Mouse (Mus musculus) spleen, postnatal 4 days (tissue): Measurements from ENCODE around the gene Mga.

Experiments used
- DNase-seq, 2 experiments: peaks; one replicate each; pipeline ENCODE4 v3.0.0; 2022; ENCODE audit warnings: low spot score in 2 of 2

Mga gene

DNA sequence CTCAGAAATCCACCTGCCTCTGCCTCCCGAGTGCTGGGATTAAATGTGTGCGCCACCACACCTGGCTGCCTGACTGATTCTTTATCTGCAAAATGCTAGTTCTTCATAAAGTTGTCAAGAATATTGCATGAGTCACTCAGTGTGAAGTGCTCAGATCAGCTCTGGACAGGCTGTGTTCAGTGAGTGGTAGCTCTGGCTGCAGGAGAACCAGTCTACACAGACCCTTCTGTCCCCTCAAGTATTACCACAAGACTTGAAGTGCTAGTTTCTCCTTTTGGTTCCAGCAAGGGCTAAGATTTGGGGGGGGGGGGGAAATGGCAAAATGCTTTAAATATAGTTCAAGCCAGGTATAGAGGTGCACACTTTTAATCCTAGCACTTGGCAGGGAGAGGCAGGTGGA, 90.4 kb downstream of the Mga start:
- no peak for DNase-seq

DNA sequence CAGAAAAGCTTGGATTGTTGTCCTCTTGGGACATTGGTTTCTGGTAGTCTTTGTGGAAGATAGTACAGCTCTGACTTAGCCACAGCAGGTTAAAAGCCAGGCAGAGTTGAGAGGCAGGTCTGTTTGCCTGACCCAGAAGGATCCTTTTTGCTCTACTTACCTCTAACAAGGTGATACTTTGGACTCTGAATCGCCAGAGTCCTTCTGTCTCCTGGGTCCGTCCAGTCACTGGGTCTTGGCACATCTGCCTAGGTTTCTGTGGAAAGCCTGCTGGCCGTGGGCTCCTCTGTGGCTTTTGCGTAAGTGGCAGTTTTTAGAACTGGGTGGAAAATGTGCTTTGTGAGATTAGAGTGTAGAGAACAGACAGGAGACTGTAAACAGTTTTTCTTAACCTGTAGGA, 91.9 kb downstream of the Mga start:
- DNase-seq: no peak

DNA sequence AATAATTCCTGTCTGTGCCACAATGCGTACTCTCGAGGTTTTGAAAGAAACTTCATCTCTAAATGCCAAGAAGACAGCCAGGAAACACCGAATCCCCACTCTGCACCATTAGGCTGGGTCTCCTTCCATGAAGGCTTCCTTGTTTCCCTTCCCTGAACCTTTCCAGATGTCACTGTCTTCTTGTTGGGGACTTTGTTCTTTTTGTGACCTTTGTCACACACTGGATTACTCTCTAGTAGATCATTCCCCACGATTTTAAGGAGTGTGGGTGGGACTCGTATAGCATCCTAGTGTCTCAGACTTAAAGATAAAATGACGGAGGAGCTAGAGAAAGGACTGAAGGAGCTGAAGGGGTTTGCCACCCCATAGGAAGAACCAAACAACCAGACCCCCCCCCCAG, 93.9 kb downstream of the Mga start:
- DNase-seq: no peak

DNA sequence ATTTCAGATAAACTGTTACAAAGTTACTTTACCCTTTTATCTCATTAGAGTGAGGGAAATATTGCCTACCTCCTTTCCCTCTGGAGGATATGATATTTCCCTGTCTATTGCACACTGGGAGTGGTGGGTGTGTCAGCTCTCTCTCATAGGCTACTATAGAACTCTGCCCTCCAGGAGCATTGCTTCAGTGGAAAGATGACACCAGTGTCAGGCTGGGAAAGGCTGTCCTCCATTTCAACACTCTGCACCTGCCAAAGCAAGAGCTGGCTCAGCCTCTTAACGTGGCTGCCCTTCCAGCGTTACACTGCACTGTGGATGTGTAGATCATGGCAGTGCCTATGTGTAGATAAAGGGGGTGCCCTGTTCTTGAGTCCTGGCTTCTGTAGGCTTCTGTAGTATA, 95.3 kb downstream of the Mga start:
- no peak for DNase-seq

DNA sequence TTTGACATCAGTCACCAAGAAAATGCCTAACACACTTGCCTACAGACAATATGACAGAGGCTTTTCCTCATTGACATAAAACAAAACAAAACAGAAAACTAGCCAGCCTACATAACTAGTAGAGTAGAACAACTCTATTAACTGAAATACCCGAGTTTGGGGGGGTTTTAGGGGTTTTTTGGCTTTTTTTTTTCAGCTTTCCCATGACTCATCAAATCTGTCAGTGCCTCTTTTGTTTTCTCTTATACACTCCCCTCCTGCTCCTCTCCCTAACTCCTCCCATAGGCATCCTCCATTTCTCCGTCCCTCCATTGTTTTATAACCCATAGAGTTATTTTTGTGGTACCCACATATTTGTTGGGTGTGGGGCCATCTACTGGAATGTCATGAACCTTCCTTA, 96.5 kb downstream of the Mga start:
- no peak for DNase-seq

DNA sequence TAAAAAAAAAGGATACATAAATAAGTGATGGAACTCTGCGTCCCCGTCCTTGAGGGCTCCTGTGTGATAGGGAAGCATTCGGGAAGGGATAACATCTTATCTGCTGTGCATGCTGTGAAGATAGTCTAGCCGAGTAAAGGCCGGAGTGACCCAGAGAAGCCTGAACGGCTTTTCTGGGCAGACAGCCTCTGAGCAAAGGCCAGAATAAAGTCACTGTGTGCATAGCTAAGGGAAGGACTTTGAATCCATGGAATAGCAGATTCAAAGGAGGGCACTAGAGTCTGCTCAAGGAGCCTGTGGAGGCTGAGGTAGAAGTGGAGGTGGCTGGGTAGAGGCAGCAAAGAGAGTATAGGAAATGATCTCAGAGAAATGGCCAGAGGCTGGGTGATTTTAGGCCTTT, 97.8 kb downstream of the Mga start:
- no peak for DNase-seq

DNA sequence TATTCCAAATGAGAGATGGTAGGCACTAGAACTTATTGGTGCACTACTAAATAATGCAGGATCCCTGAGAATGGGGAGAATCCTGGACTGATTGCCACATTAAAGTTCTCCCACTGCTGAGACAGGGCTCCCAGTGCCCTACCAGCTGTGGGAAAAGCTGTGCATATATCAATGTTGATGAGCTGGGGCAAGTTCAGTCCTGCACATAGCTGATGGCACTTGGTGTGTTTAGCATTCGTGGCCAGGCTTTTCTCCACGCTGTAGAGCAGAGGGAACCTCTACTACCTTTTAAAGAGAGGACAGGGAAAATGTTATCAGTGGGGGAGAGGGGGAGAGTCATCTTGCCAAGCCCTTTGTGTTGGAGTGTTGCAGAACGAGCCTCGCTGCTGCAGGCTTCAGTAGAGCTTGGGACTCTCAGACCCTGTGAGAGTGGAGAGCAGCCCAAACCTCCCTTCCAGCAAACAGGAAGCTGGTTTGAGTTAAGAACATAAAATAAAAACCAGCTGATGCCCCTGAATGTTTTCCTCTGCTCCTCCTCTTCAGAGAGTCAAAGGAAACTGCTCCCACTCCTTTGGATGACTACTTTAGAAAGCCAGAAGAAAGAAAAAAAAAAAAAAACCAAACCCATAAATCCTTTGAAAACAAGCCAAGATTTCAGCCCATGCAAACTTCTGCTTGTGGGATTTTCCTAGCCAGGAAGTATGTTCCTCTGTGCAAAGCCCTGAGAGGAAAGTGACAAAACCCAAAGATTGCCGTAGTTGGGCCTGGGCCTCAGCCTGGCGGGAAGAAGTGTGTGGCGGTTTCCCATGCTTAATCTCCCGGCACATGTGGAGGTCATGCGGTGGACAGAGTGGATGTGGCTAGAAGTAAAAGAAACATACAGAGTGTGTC, 98.6 kb downstream of the Mga start:
- no peak for DNase-seq

DNA sequence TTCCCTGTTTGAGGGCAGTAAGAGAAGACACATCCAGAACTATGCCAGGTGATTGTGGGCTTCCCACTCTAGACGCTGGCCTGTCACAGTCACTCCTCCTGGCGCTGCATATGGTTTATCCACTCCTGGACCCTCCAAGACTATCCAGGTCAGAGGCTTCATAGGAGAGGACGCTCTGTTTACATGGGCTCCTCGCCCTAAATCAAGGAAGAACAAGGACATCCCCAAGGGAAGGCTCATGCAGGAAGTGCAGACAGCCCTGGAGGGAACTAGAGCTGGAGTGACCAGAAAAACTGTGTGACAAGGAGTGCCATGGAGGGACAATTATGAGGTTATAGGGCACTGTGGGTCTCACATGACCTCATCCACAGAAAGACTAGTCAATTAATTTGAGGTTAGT, 100.3 kb downstream of the Mga start:
- DNase-seq: no peak

DNA sequence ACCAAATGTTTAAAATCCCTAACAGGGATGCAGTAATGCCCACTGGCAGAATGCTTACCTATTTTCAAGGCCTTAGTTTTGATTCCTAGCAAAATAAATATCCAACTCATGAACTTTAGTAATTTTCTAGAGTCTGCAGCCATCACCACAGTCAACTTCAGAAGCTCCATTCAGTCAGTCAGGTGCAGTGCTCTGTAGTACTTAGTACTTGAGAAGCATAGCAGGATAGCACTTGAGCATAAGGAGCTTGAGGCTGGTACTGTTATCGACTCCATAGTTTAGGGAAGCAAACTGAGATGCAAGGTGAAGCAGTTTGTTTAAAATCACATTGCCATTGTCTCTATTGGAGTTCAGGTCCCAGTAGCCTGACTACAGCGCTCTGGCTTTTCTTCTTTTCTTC, 102.7 kb downstream of the Mga start:
- DNase-seq: no peak

DNA sequence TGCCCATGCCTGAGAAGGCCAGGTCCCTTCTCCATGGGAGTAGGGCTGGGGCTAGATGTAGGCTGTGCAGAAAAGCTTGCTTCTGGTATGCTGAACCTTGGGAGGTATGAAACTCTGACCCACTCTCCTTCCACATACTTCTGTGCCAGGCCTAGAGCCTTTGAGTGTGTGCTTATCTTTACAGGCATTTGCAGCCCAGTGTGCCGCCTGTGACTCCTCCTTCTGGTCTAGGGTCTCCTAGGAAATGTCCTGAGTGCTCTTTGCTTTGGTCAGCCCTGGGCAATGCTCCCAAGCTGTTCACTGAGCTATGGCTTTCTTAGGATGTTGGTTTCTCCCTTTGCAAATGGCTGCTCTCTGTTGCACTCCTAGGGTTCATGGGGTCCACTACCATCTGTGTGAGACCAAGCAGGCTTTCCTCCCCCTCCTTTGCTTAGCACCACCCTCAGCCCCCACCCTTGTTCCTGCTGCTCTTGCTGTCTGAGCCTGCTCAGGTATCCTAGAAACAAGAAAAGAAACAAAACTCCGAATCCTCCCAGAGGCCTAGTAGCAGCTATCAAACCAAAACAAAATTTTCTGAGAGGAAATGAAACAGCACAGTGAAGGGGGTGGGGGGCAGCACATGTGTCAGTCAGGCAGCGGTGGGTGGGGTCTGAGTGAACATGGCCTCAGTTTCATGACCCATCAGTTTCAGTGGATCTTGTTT, 104.0 kb downstream of the Mga start:
- DNase-seq: no peak

DNA sequence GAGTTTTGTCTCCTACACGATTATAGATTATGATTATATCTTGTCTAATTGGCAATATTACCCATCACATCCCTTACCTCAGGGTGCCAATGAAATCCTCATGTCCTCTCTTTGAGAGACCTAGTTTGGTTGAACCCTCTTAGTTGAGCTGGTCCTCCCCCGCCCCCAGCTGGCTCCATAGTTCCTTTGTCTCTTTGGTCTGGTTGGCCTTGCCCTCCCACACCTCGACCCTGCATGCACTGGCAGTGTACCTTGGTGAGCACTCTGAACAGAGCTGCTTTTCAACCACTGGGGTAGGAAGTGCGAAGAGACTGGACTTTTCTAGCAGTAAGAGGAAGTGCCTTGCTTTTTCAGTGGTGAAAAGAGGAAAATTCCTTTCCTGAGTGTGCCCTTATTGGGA, 104.9 kb downstream of the Mga start:
- DNase-seq: no peak

DNA sequence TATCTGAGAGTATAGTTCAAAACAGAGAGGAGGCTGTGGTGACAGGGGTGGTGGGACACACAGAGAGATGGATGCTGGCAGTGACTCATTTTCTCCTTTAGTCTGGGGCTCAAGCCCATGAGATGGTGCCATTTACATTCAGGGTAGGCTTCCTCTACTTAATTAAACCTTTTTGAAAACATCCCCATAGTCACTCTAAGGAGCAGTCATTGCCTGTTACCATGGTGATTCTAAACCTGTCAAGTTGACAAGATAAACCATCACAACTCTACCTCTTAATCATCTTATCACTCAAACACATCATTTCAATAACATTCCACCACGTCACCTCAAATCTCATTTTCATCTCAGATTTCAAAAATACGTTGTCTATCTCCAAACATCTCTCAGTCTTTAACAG, 106.9 kb downstream of the Mga start:
- DNase-seq: no peak

DNA sequence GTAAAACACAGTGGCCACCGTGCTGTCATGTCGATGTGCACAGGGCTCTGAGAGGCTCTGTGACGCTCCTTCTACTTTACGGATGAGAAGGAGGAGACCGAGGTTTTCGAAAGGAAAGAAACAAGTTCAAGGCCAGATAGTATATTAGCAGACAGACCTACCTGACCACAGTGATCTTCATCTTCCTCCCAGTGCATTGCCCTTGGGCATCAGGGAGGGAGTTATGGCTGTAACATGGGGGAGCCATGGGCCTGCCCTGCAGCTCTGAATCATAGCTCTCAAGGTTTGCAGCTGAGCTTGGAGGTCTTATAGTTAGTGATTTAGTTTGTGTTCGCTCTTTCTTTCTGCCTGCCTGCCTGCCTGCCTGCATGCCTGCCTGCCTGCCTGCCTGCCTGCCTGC, 109.7 kb downstream of the Mga start:
- DNase-seq: no peak

DNA sequence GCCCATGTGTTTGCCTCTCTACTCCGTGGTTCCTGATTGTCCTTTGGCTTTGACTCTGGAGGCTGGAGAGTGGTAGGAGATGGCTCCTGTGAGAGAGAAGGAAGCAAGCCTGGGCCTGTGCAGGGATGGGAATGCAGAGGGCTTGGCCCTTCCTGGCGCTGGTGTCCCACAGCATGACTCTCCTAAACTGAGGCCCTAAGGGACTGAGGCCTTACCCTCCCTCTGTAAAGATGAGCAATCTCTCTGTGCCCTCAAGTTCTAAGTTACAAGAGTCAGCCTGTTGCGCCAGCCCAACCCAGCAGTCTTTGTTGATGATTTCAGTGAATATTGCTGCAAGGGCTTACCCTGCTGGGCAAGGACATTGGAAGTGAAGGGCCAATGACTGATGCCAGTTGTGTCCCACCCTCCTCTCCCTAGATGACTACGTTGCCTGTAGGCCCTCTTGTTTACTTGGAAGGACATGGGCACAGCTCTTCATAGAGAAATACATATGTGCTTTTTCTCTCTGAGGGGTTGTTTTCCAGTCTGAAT, 110.7 kb downstream of the Mga start:
- DNase-seq: no peak

DNA sequence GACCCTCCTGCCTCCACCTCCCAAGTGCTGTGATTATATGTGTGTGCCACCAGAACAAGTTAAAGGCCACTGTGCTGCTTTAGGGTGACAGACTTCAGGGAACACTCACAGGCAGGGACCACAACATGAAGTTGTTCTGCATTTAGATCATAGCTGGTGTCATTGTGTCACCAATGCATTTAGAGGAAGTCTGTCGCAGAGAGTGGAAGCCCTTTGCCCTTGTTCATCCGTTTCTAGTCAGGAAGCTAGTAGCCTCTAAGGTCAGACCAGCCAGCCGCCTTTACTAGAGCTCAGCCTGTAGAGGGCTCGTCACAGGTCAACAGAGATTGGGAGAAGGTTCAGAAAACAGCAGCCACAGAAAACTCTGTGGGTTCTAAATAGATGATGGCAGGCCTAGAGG, 111.6 kb downstream of the Mga start:
- DNase-seq: no peak

DNA sequence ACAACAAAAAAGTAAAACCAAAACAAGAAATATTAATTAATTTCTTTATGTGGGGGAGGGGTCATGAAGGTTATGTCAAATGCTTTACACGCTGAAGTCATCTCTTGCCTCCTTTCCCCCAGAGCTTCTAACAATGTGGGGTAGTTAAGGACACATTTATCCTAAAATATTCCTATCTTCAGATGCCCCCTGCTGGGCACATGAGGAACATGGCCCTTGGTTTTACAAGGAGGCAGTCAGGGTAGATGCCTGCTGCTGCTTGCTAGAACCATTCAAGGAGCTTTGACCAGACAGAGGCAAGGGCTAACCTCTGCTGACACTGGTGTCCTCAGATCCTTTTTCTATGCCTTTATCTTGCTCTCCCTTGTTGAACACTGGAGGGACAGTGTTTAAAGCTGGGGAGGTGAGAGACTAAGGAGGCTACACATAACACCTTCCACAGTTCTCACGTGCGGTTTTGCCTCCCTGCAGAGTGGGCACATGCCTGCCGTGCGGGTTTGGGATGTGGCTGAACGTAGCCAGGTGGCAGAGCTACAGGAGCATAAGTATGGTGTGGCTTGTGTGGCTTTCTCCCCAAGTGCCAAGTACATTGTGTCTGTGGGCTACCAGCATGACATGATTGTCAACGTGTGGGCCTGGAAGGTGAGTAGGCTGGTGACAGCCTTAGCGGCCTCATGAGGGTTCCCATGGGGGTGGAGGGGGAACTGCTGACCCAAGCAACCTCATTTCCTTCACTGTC, 114.6 kb downstream of the Mga start:
- DNase-seq: peak; percentile 35 to 68

DNA sequence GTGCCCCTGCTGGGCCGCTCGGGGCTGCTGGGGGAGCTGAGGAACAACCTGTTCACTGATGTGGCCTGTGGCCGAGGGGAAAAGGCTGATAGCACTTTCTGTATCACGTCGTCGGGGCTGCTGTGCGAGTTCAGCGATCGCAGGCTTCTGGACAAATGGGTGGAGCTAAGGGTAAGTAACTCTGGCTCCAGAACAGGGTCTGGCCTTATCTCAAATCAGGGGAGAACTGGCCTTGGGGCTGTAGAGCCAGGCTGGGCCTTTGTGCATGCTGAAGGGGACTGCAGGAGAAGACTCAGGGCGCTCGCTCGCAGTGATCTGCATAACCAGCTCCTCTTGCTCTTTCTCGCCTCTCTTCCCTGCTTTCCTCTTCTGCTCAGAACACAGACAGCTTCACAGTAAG, 115.9 kb downstream of the Mga start:
- DNase-seq: no peak

DNA sequence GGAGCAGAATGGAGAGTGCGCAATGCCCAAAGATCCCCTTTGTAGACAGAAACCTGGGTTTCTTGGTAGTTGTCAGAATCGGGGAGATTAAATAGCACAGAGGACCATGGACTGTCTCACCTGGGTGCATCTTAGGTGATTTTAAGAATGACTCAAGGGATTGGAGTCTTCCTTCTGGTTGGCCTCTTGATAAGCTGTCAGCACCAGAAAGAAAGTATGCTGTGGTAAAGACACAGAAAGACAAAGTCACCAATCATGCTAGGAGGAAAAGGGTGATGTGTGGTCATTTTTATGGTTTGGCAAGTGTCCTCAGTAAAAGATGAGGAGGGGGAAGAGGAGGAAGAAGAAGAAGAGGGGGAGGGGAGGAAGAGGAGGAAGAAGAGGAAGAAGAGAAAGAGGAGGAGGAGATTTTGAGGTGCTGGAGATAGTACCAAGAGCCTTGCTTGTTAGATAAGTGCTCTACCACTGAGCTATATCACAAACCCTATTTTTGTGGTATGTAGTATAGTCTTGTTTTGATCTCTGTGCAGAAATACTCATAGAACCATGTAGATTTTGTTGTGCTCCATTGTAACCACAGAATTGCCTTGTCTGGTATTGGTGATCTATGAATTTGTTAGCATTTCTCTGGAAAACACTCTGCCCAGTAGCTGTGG, 116.9 kb downstream of the Mga start:
- DNase-seq: no peak

DNA sequence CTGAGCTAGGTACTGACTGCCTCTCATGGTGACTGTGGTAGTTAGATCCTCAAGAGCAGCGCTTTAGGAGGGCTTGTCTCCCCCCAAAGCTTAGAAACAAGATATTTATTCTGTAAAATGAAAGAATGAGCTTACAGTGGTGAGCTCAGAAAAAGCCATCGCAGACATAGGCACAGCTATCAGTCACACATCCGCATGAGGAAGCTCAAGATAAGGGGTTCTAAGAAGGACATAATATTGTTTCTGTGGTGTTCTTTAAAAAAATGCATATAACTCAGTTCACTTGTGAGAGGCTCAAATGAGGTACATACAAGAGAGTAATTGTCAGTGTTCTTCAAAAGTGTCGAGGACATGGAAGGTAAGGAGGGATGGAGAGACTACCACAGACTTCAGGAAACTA, 118.9 kb downstream of the Mga start:
- DNase-seq: no peak

DNA sequence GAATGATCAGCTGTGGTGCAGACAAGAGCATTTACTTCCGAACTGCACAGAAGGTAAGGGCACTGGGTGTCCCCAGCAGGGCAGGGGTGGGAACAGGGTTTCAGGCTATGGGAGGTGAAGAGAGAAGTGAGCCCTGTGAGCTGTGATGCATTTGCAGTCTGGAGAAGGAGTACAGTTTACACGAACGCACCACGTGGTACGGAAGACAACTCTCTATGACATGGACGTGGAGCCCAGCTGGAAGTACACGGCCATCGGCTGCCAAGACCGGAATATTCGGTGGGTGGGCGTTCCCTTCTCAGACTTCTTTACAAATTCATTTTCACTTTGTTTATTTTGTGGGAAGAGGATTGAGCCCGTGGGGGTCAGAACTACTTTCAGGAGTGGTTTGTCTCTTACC, 120.6 kb downstream of the Mga start:
- no peak for DNase-seq
